Mouse (Mus musculus): ENCODE measurements around the gene Gpsm2.

GRCm38 (mm10) chr3:108762597-108763111 lies 40.5 kb upstream of the Gpsm2 start:
- TF ChIP-seq TBP (conservative IDR thresholded peaks at IDR 0.05; ENCODE audit: low read depth, low read length) (no peak), CTCF (conservative IDR thresholded peaks at IDR 0.05 in 1 of 2, IDR thresholded peaks at IDR 0.05 in 1 of 2; ENCODE audit: low read depth in 2 of 2, low read length in 2 of 2) (no peak), MYC (IDR thresholded peaks at IDR 0.05; ENCODE audit: low read depth, low read length) (no peak), POLR2A (IDR thresholded peaks at IDR 0.05; ENCODE audit: low read depth, low read length) (no peak), POLR2AphosphoS2 (IDR thresholded peaks at IDR 0.05; ENCODE audit: low read depth, low read length) (no peak), BHLHE40 (IDR thresholded peaks at IDR 0.05; ENCODE audit: low read depth, low read length) (no peak)
